Mouse (Mus musculus) kidney, adult 2 months (tissue): ENCODE data around the gene Elovl2.

ENCODE experiments used
- CTCF ChIP-seq: fragments of 200-500 bp; conservative IDR thresholded peaks from 2 replicates; pipeline ENCODE4 v1.5.1; 2011; ENCODE audit warnings: low read depth, mild to moderate bottlenecking, control low read depth, low read length, moderate library complexity, mixed read lengths; ENCODE audit not compliant: insufficient read depth, insufficient read length
- POLR2A ChIP-seq: fragments of 200-500 bp; IDR thresholded peaks from one replicate; pipeline ENCODE4 v1.6.1; 2011; ENCODE audit warnings: low read depth, low read length, control low read depth

DNA sequence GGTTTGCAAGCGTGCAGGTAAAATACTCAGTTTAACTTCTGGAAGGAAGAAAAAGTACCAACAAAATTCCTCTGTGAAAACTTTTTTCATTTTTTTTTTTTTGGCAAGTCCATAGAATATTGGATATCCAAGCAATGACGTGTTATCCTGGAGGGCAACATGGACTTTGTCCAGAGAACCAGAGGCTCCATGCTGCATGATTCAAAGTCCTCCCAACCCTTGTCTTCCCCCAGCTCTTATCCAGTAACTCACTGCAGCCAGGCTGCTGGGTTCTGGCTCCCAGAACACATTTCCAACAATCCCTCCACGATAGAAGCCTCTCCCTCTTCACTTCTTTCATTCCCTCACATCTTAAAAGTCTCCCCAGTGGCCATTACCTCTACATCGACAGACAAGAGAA, 8.9 kb downstream of the Elovl2 start:
- no peak for TF ChIP-seq CTCF
- no peak for TF ChIP-seq POLR2A
